Mouse (Mus musculus): ENCODE data around the gene Sik3. TPM values are rescaled to one million over a fixed set of nuclear protein-coding genes. Genes with fewer than 3 reads are reported as not detected.

Sik3 gene
- polyA plus RNA-seq, 1 experiment from 2014 or later, result 8.9 TPM

DNA sequence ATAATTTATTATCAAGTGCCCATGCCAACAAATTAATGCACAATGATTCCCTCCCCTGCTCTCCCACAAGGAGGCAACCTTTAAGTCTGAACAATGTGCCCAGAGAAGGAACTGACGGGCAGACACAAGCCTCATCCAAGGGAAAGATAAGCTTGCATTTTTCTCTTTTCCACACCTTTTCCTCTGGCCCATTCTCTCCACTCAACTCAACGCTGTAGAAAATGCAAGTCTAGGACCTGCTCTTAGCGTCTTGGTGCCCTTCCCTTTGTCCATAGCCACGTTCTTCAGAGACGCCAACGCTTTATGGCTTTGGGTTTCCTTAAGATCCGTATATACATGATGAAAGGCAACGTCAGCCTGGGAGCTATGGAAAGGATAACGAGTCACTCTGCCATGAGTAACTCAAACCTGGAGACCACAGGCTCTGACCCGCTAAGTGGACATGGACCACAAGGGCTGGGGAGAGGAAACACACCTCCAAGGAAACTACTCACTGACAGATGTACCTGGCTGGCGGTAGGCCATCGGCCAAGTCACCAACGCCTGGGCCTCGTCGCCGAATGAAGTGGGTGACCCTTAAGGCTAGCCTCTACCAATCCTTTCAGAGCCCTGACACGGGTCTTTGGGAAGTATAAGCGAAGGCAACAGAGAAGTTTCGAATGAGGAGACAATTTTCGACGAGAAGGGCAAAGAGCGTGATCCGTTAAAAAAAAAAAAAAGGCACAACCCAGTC is 28.8 kb upstream of the Sik3 start:
- Histone ChIP-seq H3K9ac (replicated peaks; ENCODE audit: low read depth) (peak overlapping the region; percentile 82), H3K4me1 (ENCODE audit: insufficient read depth, low read depth, low read length) (no peaks in the 10 kb centered on the region; the same call in 1 of the 2 replicates), H3K27me3 (replicated peaks; ENCODE audit: insufficient read depth, low read length) (no peaks in the 10 kb centered on the region), H3K4me2 (replicated peaks; ENCODE audit: low read depth, low read length) (peak overlapping the region; percentile 75), H3K9me3 (ENCODE audit: low read length) (no peaks in the 10 kb centered on the region), H3K27ac (ENCODE audit: low read length) (peak overlapping the region; percentile 93), H3K4me3 (ENCODE audit: low read depth, low read length) (peak overlapping the region; percentile 94), H3K36me3 (ENCODE audit: insufficient read depth, low read length) (no peaks in the 10 kb centered on the region)
- 1% methylated on average over 23 of the region's 23 CpGs for WGBS
- TF ChIP-seq CTCF (IDR thresholded peaks at IDR 0.05) (peak; percentile 53), EP300 (IDR thresholded peaks at IDR 0.05) (no peak)
- ATAC-seq (peak; percentile 20), DNase-seq (ENCODE audit: low spot score) (peak; percentile 42)

DNA sequence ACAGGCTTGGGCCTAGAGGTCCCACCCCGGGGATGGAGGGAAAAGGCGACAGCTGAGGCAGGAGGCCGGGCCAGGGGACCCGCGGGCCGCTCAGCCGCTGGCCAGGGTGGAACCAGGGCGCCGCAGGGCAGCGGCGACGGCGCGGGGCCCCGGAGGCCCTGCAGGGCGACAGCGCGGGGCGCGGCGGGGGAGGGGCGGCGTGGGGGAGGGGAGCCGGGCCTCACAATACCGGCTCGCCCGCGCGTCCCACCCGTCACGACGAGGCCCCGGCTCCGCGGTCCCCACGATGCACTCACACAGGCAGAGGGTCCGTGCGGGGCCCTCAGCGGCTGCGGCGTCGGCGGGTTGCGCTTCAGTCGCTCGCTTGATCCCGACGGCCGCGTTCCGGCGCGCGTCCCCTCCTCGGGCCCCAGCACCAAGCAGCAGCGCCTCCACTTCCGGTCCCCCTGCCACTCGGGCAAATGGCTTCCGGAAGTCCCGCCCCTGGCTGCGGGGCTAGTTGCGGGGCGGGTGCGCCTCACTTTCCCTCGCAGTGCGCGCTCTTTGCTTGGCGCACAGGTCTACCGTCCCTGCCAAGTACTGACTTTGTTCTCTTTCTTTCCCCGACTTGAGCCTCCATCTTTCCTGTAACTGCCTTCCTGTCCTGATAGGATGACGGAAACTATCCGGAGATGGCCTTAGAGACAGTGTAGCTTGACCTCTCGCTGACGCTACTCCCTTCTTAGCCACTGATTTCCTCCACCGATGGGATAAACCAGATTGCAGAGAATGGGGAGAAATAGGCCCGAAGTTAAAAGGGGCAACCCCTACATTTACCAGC is 28.0 kb upstream of the Sik3 start:
- WGBS, result under 1% methylated on average over 60 of the region's 76 CpGs
- peak overlapping the region; percentile 82 for H3K9ac ChIP-seq (replicated peaks; ENCODE audit: low read depth)
- H3K27ac ChIP-seq (ENCODE audit: low read length), result peak overlapping the region; percentile 93
- H3K27me3 ChIP-seq (replicated peaks; ENCODE audit: insufficient read depth, low read length), result no peaks in the 10 kb centered on the region
- ATAC-seq (peak; percentile 92), DNase-seq (ENCODE audit: low spot score) (peak; percentile 91)
- no peaks in the 10 kb centered on the region for H3K9me3 ChIP-seq (ENCODE audit: low read length)
- no peaks in the 10 kb centered on the region for H3K36me3 ChIP-seq (ENCODE audit: insufficient read depth, low read length)
- peak overlapping the region; percentile 94 for H3K4me3 ChIP-seq (ENCODE audit: low read depth, low read length)
- no peaks in the 10 kb centered on the region; the same call in 1 of the 2 replicates for H3K4me1 ChIP-seq (ENCODE audit: insufficient read depth, low read depth, low read length)
- no peak for TF ChIP-seq CTCF (IDR thresholded peaks at IDR 0.05)
- no peak for TF ChIP-seq EP300 (IDR thresholded peaks at IDR 0.05)
- peak overlapping the region; percentile 75 for H3K4me2 ChIP-seq (replicated peaks; ENCODE audit: low read depth, low read length)

DNA sequence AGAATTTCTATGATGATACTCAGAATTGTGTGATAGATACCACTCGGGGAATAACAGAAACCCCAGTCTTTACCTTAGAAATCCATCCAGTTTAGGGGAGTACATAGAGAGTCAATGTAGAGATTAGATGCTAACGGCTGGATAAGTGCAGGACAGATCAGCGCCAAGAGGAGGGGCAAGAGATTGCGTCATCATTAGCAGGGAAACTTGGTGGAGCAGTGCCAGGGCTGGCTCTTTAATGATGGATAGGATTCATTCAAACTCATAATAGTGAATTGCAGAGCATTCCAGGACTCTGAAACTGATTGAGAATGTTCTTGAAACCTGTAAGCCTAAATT is 27.4 kb upstream of the Sik3 start:
- Histone ChIP-seq H3K27me3 (replicated peaks; ENCODE audit: insufficient read depth, low read length) (no peaks in the 10 kb centered on the region), H3K9me3 (ENCODE audit: low read length) (no peaks in the 10 kb centered on the region), H3K36me3 (ENCODE audit: insufficient read depth, low read length) (no peaks in the 10 kb centered on the region), H3K27ac (ENCODE audit: low read length) (peak overlapping the region; percentile 93), H3K4me1 (ENCODE audit: insufficient read depth, low read depth, low read length) (no peaks in the 10 kb centered on the region; the same call in 1 of the 2 replicates), H3K4me3 (ENCODE audit: low read depth, low read length) (peak overlapping the region; percentile 94), H3K4me2 (replicated peaks; ENCODE audit: low read depth, low read length) (peak overlapping the region; percentile 75), H3K9ac (replicated peaks; ENCODE audit: low read depth) (peak overlapping the region; percentile 82)
- under 1% methylated on average over 4 of the region's 4 CpGs for WGBS
- DNase-seq (ENCODE audit: low spot score), result peak; percentile 87
- 0 out of 2 replicates have a peak, but pooled peaks have one; percentile 10 for TF ChIP-seq EP300 (IDR thresholded peaks at IDR 0.05)
- TF ChIP-seq CTCF (IDR thresholded peaks at IDR 0.05), result no peak
- ATAC-seq, result peak; percentile 76

DNA sequence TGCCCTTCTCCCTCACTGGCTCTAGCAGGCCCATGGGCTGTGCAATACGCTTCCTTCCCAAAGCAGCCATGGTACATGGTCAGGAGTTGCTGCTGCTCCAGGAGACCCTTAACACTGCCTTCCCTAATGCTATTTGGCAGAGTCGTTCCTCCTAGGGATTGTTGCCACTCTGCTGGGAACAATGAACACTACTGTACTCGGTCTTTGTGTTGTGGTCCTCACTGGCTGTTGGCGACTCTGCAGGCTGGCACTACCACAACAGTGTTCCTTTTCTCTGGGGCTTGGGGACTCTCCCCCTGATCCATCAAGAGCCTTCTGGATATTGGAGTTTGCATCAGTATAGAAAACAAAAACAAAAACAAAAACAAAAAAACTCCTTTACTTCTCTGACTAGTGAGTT is 13.6 kb upstream of the Sik3 start:
- 64% methylated on average over 4 of the region's 4 CpGs for WGBS

DNA sequence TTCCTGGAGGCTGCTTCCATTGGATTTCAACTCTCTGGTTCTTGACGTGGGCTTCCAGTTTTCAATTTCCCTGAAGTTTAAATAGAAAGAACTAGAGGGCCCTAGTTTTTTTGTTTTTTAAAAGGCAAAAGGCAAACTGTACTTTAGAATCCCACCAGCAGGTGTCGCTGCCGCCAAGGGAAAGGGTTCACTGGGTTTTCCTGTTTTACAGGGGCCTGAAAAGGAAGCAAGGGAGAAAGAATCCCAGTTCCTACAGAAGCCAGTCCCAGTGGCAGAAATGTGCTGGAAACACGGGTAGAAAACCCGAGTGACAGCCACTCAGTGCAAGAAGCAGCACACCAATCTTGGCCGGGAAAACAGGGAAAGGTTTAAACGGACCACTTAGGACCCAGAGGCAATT is 8.9 kb upstream of the Sik3 start:
- H3K27ac ChIP-seq (ENCODE audit: low read length), result no peak overlapping the region
- no peak overlapping the region for H3K4me3 ChIP-seq (ENCODE audit: low read depth, low read length)
- H3K9ac ChIP-seq (replicated peaks; ENCODE audit: low read depth), result no peak overlapping the region
- DNase-seq (ENCODE audit: low spot score), result peak; percentile 82
- no peak for ATAC-seq
- TF ChIP-seq EP300 (IDR thresholded peaks at IDR 0.05), result no peak
- peak; percentile 90 for TF ChIP-seq CTCF (IDR thresholded peaks at IDR 0.05)
- H3K4me1 ChIP-seq (ENCODE audit: insufficient read depth, low read depth, low read length), result no peaks in the 10 kb centered on the region
- 7% methylated on average over 7 of the region's 7 CpGs for WGBS
- no peak overlapping the region for H3K4me2 ChIP-seq (replicated peaks; ENCODE audit: low read depth, low read length)
- H3K9me3 ChIP-seq (ENCODE audit: low read length), result no peaks in the 10 kb centered on the region
- no peaks in the 10 kb centered on the region for H3K27me3 ChIP-seq (replicated peaks; ENCODE audit: insufficient read depth, low read length)
- no peaks in the 10 kb centered on the region for H3K36me3 ChIP-seq (ENCODE audit: insufficient read depth, low read length)

More for the DNA sequence above, 13.6 kb upstream of the Sik3 start:
- no peaks in the 10 kb centered on the region for H3K9me3 ChIP-seq (ENCODE audit: low read length)
- H3K9ac ChIP-seq (replicated peaks; ENCODE audit: low read depth), result no peak overlapping the region
- no peaks in the 10 kb centered on the region for H3K36me3 ChIP-seq (ENCODE audit: insufficient read depth, low read length)
- no peak for TF ChIP-seq EP300 (IDR thresholded peaks at IDR 0.05)
- TF ChIP-seq CTCF (IDR thresholded peaks at IDR 0.05), result no peak
- no peaks in the 10 kb centered on the region for H3K27me3 ChIP-seq (replicated peaks; ENCODE audit: insufficient read depth, low read length)
- no peak for ATAC-seq
- H3K4me2 ChIP-seq (replicated peaks; ENCODE audit: low read depth, low read length), result no peak overlapping the region
- H3K4me1 ChIP-seq (ENCODE audit: insufficient read depth, low read depth, low read length), result no peaks in the 10 kb centered on the region
- no peak overlapping the region for H3K27ac ChIP-seq (ENCODE audit: low read length)
- H3K4me3 ChIP-seq (ENCODE audit: low read depth, low read length), result no peak overlapping the region
- no peak for DNase-seq (ENCODE audit: low spot score)

DNA sequence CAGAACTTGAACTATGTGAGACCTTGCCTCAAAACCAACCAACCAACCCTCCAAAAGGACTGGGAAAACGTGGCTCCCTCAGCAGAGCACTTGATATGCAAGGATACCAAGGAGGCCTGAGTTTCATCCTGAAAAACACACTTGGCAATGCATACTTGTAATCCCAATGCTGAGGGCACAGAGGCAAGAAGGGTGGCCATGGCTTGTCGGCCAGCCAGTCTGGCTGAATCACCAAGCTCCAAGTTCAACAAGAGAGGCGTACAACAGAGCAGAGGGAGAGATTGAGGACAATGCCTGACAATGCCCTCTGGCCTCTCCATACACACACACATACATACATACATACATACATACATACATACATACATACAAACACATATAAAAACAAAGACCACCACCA is 8.1 kb upstream of the Sik3 start:
- Histone ChIP-seq H3K9ac (replicated peaks; ENCODE audit: low read depth) (no peak overlapping the region), H3K4me1 (ENCODE audit: insufficient read depth, low read depth, low read length) (no peaks in the 10 kb centered on the region), H3K27ac (ENCODE audit: low read length) (no peak overlapping the region), H3K27me3 (replicated peaks; ENCODE audit: insufficient read depth, low read length) (no peaks in the 10 kb centered on the region), H3K4me2 (replicated peaks; ENCODE audit: low read depth, low read length) (no peak overlapping the region), H3K9me3 (ENCODE audit: low read length) (no peaks in the 10 kb centered on the region), H3K36me3 (ENCODE audit: insufficient read depth, low read length) (no peaks in the 10 kb centered on the region), H3K4me3 (ENCODE audit: low read depth, low read length) (no peak overlapping the region)
- TF ChIP-seq CTCF (IDR thresholded peaks at IDR 0.05) (no peak), EP300 (IDR thresholded peaks at IDR 0.05) (no peak)
- DNase-seq (ENCODE audit: low spot score) (no peak), ATAC-seq (no peak)
- WGBS, result 59% methylated on average over 3 of the region's 3 CpGs

All from lung, postnatal 0 days (tissue).